Mouse (Mus musculus) left cerebral cortex, adult 18-20 months (tissue): ENCODE data around the gene Olfr96. TPM values are rescaled to one million over a fixed set of nuclear protein-coding genes. Genes with fewer than 3 reads are reported as not detected.
A peak's percentile ranks its signal among the peaks of the same experiment; 100 is the strongest.

Experiments used
- DNase-seq, 2 experiments: peaks; one replicate each; pipeline ENCODE4 v3.0.0; 2021 to 2022; ENCODE audit warnings: low spot score in 2 of 2, mixed read lengths in 1 of 2
- total RNA-seq, 2 experiments: library from RNA; stranded (reverse); gene quantifications; 2 replicates each; pipeline ENCODE4 v1.2.3; 2021

Olfr96 gene
- total RNA-seq, 2 experiments from 2014 or later, result not detected

GRCm38 (mm10) chr17:37270058-37270701, 50.2 kb downstream of the Olfr96 start, which contains the start of gene H2-M3:
Gene H2-M3 (plus strand): TSS chr17:37270220.
- peak; percentile 91 to 95 for DNase-seq

GRCm38 (mm10) chr17:37270702-37271092, 50.8 kb downstream of the Olfr96 start:
- peak in 1 of 2 experiments; percentile 4 for DNase-seq

- DNase-seq, result no peak
These were observed 55.8 kb downstream of the Olfr96 start for GRCm38 (mm10) chr17:37275626-37276248.

Other genes starting within 250 kb of the Olfr96 start
- under 1 TPM; 0.40 to 0.58 TPM for gene 2410137M14Rik, start 238.9 kb upstream of the Olfr96 start, total RNA-seq
- gene H2-M5, start 230.6 kb upstream of the Olfr96 start, total RNA-seq, result 1 to 10 TPM; 1.1 to 1.4 TPM
- 10 to 100 TPM; 12.2 to 12.3 TPM for gene Zfp57, start 219.0 kb upstream of the Olfr96 start, total RNA-seq
- gene Mog, start 196.7 kb upstream of the Olfr96 start, total RNA-seq, result 10 to 100 TPM; 21.3 to 24.8 TPM
- gene Gabbr1, start 174.2 kb upstream of the Olfr96 start, total RNA-seq, result 100 to 1,000 TPM; 685 to 702 TPM
- gene Olfr90, start 131.6 kb upstream of the Olfr96 start, total RNA-seq, result not detected
- gene Olfr91, start 121.9 kb upstream of the Olfr96 start, total RNA-seq, result not detected
- not detected for gene Olfr92, start 100.1 kb upstream of the Olfr96 start, total RNA-seq
- not detected for gene Olfr93, start 58.7 kb upstream of the Olfr96 start, total RNA-seq
- not detected for gene Ubd, start 26.3 kb upstream of the Olfr96 start, total RNA-seq
- gene Olfr94, start 19.2 kb upstream of the Olfr96 start, total RNA-seq, result not detected
- not detected for gene Olfr95, start 7.0 kb upstream of the Olfr96 start, total RNA-seq
- not detected for gene Olfr97, start 17.2 kb downstream of the Olfr96 start, total RNA-seq
- not detected for gene Olfr98, start 43.6 kb downstream of the Olfr96 start, total RNA-seq
- 1 to 10 TPM; 3.8 to 4.6 TPM for gene H2-M3, start 50.1 kb downstream of the Olfr96 start, total RNA-seq
- gene Olfr99, start 63.3 kb downstream of the Olfr96 start, total RNA-seq, result not detected
- gene Olfr101, start 84.2 kb downstream of the Olfr96 start, total RNA-seq, result not detected
- not detected for gene Olfr102, start 96.9 kb downstream of the Olfr96 start, total RNA-seq
- gene Olfr103, start 119.6 kb downstream of the Olfr96 start, total RNA-seq, result not detected
- not detected for gene Olfr104-ps, start 139.4 kb downstream of the Olfr96 start, total RNA-seq
- not detected for gene Olfr105-ps, start 158.9 kb downstream of the Olfr96 start, total RNA-seq
- not detected for gene Olfr106-ps, start 170.2 kb downstream of the Olfr96 start, total RNA-seq
- gene Olfr107, start 179.1 kb downstream of the Olfr96 start, total RNA-seq, result not detected
- not detected for gene Olfr108, start 225.3 kb downstream of the Olfr96 start, total RNA-seq
- not detected for gene Olfr109, start 238.8 kb downstream of the Olfr96 start, total RNA-seq